Mouse (Mus musculus): Measurements from ENCODE around the gene Cbx1.
"Not testable (repeated sequence)": the region's sequence is repeated elsewhere in the genome, so short reads cannot be mapped to it uniquely, and the experiment has no call there.

Cbx1 gene

GRCm38 (mm10) chr11:96775665-96776064 lies 13.3 kb upstream of the Cbx1 start:
- no peak for DNase-seq

GRCm38 (mm10) chr11:96776068-96776467 lies 12.9 kb upstream of the Cbx1 start:
- DNase-seq: no peak

GRCm38 (mm10) chr11:96776968-96777962 lies 11.7 kb upstream of the Cbx1 start, which contains the start of gene Snx11:
Gene Snx11, minus strand, starts transcription at chr11:96777559.
- DNase-seq: peak; percentile 100

GRCm38 (mm10) chr11:96778061-96778627 lies 10.8 kb upstream of the Cbx1 start:
- not testable (repeated sequence) for DNase-seq

- no peak for DNase-seq
These were observed 8.6 kb upstream of the Cbx1 start for GRCm38 (mm10) chr11:96780306-96780705.

- no peak for DNase-seq
These were observed 7.5 kb upstream of the Cbx1 start for GRCm38 (mm10) chr11:96781425-96781824.

- DNase-seq: peak; percentile 87
These were observed 4.1 kb upstream of the Cbx1 start for GRCm38 (mm10) chr11:96784847-96785246.

GRCm38 (mm10) chr11:96786731-96787450 lies 2.0 kb upstream of the Cbx1 start:
- DNase-seq: no peak

GRCm38 (mm10) chr11:96789990-96790389 lies 1.1 kb downstream of the Cbx1 start:
- DNase-seq: no peak

GRCm38 (mm10) chr11:96790681-96791080 lies 1.8 kb downstream of the Cbx1 start:
- DNase-seq: no peak

- DNase-seq: no peak
These were observed 6.6 kb downstream of the Cbx1 start for GRCm38 (mm10) chr11:96795491-96795890.

- DNase-seq: no peak
These were observed 7.2 kb downstream of the Cbx1 start for GRCm38 (mm10) chr11:96796081-96796480.

- no peak for DNase-seq
These were observed 7.7 kb downstream of the Cbx1 start for GRCm38 (mm10) chr11:96796586-96796985.

GRCm38 (mm10) chr11:96799511-96799910 lies 10.6 kb downstream of the Cbx1 start:
- DNase-seq: no peak

GRCm38 (mm10) chr11:96805606-96806005 lies 16.7 kb downstream of the Cbx1 start:
- no peak for DNase-seq

GRCm38 (mm10) chr11:96808066-96808465 lies 19.1 kb downstream of the Cbx1 start:
- DNase-seq: no peak

- DNase-seq: no peak
These were observed 20.8 kb downstream of the Cbx1 start for GRCm38 (mm10) chr11:96809562-96810235.

- not testable (repeated sequence) for DNase-seq
These were observed 22.3 kb downstream of the Cbx1 start for GRCm38 (mm10) chr11:96811188-96811587.

GRCm38 (mm10) chr11:96813455-96813854 lies 24.5 kb downstream of the Cbx1 start:
- DNase-seq: no peak

GRCm38 (mm10) chr11:96813920-96814319 lies 25.0 kb downstream of the Cbx1 start:
- no peak for DNase-seq

- no peak for DNase-seq
These were observed 25.5 kb downstream of the Cbx1 start for GRCm38 (mm10) chr11:96814443-96814842.

- DNase-seq: no peak
These were observed 27.0 kb downstream of the Cbx1 start for GRCm38 (mm10) chr11:96815895-96816294.

- DNase-seq: no peak
These were observed 27.6 kb downstream of the Cbx1 start for GRCm38 (mm10) chr11:96816494-96816893.
